Mouse (Mus musculus) ES-E14 (cell line): ENCODE measurements around the gene Ly6g6f.

Experiments used
- CHD2 ChIP-seq: IDR thresholded peaks from 2 replicates; pipeline ENCODE4 v1.6.1; 2014; ENCODE audit warnings: mild to moderate bottlenecking, low read depth, low read length, inconsistent platforms
- ZNF384 ChIP-seq: IDR thresholded peaks from 2 replicates; pipeline ENCODE4 v1.6.1; 2012; ENCODE audit warnings: low read depth, low read length, inconsistent platforms

GRCm38 (mm10) chr17:35052271-35052798 lies 33.1 kb downstream of the Ly6g6f start:
- no peak for TF ChIP-seq ZNF384
- TF ChIP-seq CHD2: no peak
